32 mouse cellular contexts compared by ENCODE assay signal in genomic region chr10:62237205-62237604, GRCm38 (mm10). TPM values are rescaled to one million over a fixed set of nuclear protein-coding genes. Genes with fewer than 3 reads are reported as not detected.
DNase-seq lines count a peak whose midpoint lies in the region; ATAC-seq and TF ChIP-seq lines count a peak whose summit lies in the region.
"Had no signal": no experiment of that assay in that cellular context is flagged by ENCODE, and none has a peak within 500 bp of the region (broad histone marks: within the 10 kb centered on the region; RNA-seq: fewer than 3 reads in every experiment).

No protein-coding gene starts in this region.

- TF ChIP-seq EP300 in liver, postnatal 0 days (IDR thresholded peaks at IDR 0.05; ENCODE audit: low read depth), result peak; percentile 93

- DNase-seq in liver, postnatal 0 days, result peak; percentile 42
- DNase-seq in kidney, adult 9 months, result no peak
- DNase-seq in right cerebral cortex, postnatal 14 days, result no peak
- DNase-seq in urinary bladder, adult 2 months (ENCODE audit: low spot score), result no peak
- DNase-seq in midbrain, embryonic 11.5 days (ENCODE audit: low spot score, missing footprints), result no peak
- DNase-seq: adrenal gland, postnatal 10 days; cerebellum, adult 18-20 months; cerebellum, postnatal 10 days; gastrocnemius, postnatal 25 days; heart, postnatal 36 days; kidney, postnatal 25 days; lung, postnatal 36 days; midbrain, embryonic 14.5 days; retina, postnatal 1 day; right cerebral cortex, postnatal 25 days; thymus, postnatal 14 days had no signal

- H3K27me3 ChIP-seq in liver, embryonic 12.5 days (replicated peaks), result no peaks in the 10 kb centered on the region
- H3K27me3 ChIP-seq in liver, postnatal 0 days (ENCODE audit: insufficient read depth, low read length), result 0 out of 2 replicates have a peak, but pooled peaks cover 3% of the 10 kb centered on the region
- no peaks in the 10 kb centered on the region for H3K27me3 ChIP-seq in midbrain, embryonic 11.5 days (ENCODE audit: control insufficient read depth, insufficient read depth, low read length)
- H3K27me3 ChIP-seq: forebrain, embryonic 13.5 days; Patski had no signal

- H3K36me3 ChIP-seq in liver, embryonic 12.5 days, result no peaks in the 10 kb centered on the region
- no peaks in the 10 kb centered on the region for H3K36me3 ChIP-seq in liver, postnatal 0 days (replicated peaks; ENCODE audit: insufficient read depth, low read length)
- H3K36me3 ChIP-seq in midbrain, embryonic 11.5 days (ENCODE audit: control insufficient read depth, insufficient read depth, low read length), result no peaks in the 10 kb centered on the region
- H3K36me3 ChIP-seq: heart, embryonic 10.5 days; hindbrain, embryonic 13.5 days; neural tube, embryonic 15.5 days had no signal

- H3K27ac ChIP-seq in brown adipose tissue, adult 24 weeks (replicated peaks; ENCODE audit: low read depth, low read length), result peak overlapping the region; percentile 58
- H3K27ac ChIP-seq in liver, embryonic 12.5 days, result peak overlapping the region; percentile 84
- peak overlapping the region; percentile 46; the same call in 1 of the 2 replicates for H3K27ac ChIP-seq in liver, postnatal 0 days (ENCODE audit: low read depth)
- no peak overlapping the region for H3K27ac ChIP-seq in midbrain, embryonic 11.5 days (ENCODE audit: low read depth, low read length)
- H3K27ac ChIP-seq: forebrain, embryonic 13.5 days; heart, embryonic 10.5 days; hindbrain, embryonic 13.5 days; left cerebral cortex, adult 2 months; neural tube, embryonic 15.5 days had no signal

- peaks cover 3% of the 10 kb centered on the region; the same call in 1 of the 2 replicates for H3K4me1 ChIP-seq in brown adipose tissue, adult 24 weeks (ENCODE audit: control insufficient read depth, insufficient read depth, insufficient read length, low read length)
- peaks cover 64% of the 10 kb centered on the region for H3K4me1 ChIP-seq in liver, embryonic 12.5 days
- no peaks in the 10 kb centered on the region for H3K4me1 ChIP-seq in liver, postnatal 0 days (ENCODE audit: insufficient read depth)
- H3K4me1 ChIP-seq in midbrain, embryonic 11.5 days (ENCODE audit: control insufficient read depth, insufficient read depth, low read length), result no peaks in the 10 kb centered on the region
- H3K4me1 ChIP-seq: forebrain, embryonic 13.5 days; hindbrain, embryonic 13.5 days; megakaryocyte, embryonic 14.5 days; neural tube, embryonic 15.5 days had no signal

- H3K9ac ChIP-seq in liver, embryonic 12.5 days, result peak overlapping the region; percentile 15; the same call in 1 of the 2 replicates
- H3K9ac ChIP-seq in liver, postnatal 0 days (replicated peaks), result no peak overlapping the region
- no peak overlapping the region for H3K9ac ChIP-seq in midbrain, embryonic 11.5 days (ENCODE audit: low read length)
- H3K9ac ChIP-seq: forebrain, embryonic 13.5 days; hindbrain, embryonic 13.5 days; neural tube, embryonic 15.5 days had no signal

- H3K9me3 ChIP-seq in liver, embryonic 12.5 days (replicated peaks), result no peaks in the 10 kb centered on the region
- H3K9me3 ChIP-seq in liver, postnatal 0 days (ENCODE audit: low read length), result no peaks in the 10 kb centered on the region
- no peaks in the 10 kb centered on the region for H3K9me3 ChIP-seq in midbrain, embryonic 11.5 days (ENCODE audit: control insufficient read depth, low read length)
- H3K9me3 ChIP-seq: forebrain, embryonic 13.5 days; heart, embryonic 10.5 days; hindbrain, embryonic 13.5 days; megakaryocyte, embryonic 14.5 days; neural tube, embryonic 15.5 days had no signal

- peak overlapping the region; percentile 45 for H3K4me2 ChIP-seq in liver, embryonic 12.5 days
- H3K4me2 ChIP-seq in liver, postnatal 0 days (ENCODE audit: low read depth, low read length), result no peak overlapping the region; the same call in 1 of the 2 replicates
- H3K4me2 ChIP-seq in midbrain, embryonic 11.5 days, result no peak overlapping the region
- H3K4me2 ChIP-seq: forebrain, embryonic 13.5 days; hindbrain, embryonic 13.5 days; neural tube, embryonic 15.5 days had no signal

- ATAC-seq in common myeloid progenitor, adult 5-6 weeks (replicated peaks; ENCODE audit: low read depth, poor library complexity, severe bottlenecking), result peak; percentile 63; the same call in 1 of the 2 replicates
- peak; percentile 93 for ATAC-seq in liver, embryonic 12.5 days
- ATAC-seq in liver, postnatal 0 days, result peak; percentile 96
- no peak for ATAC-seq in midbrain, embryonic 11.5 days (ENCODE audit: low FRiP score)
- ATAC-seq: forebrain, embryonic 13.5 days; intestine, postnatal 0 days; Patski had no signal

- H3K4me3 ChIP-seq in brown adipose tissue, adult 24 weeks (ENCODE audit: insufficient read depth, low read depth, low read length), result no peak overlapping the region
- H3K4me3 ChIP-seq in liver, embryonic 12.5 days, result no peak overlapping the region
- H3K4me3 ChIP-seq in liver, postnatal 0 days (ENCODE audit: low read depth, low read length), result no peak overlapping the region
- H3K4me3 ChIP-seq in midbrain, embryonic 11.5 days (ENCODE audit: low read depth, low read length), result no peak overlapping the region
- H3K4me3 ChIP-seq: forebrain, embryonic 13.5 days; heart, embryonic 10.5 days; hindbrain, embryonic 13.5 days; left cerebral cortex, adult 2 months; megakaryocyte, embryonic 14.5 days; neural tube, embryonic 15.5 days had no signal

- 0 out of 2 replicates have a peak, but pooled peaks have one; percentile 2 for TF ChIP-seq CTCF in liver, postnatal 0 days (IDR thresholded peaks at IDR 0.05; ENCODE audit: low read depth)

- WGBS in liver, embryonic 12.5 days (ENCODE audit: insufficient replicate concordance), result 24% methylated on average over 10 of the region's 10 CpGs
- WGBS in liver, postnatal 0 days (ENCODE audit: insufficient replicate concordance), result 50% methylated on average over 9 of the region's 10 CpGs
- WGBS in midbrain, embryonic 11.5 days, result 85% methylated on average over 10 of the region's 10 CpGs

RNA-seq across cellular contexts. Expression of gene Tspan15, which starts 6.2 kb away (rescaled TPM):
- polyA plus RNA-seq in brown adipose tissue, adult 24 weeks (2012; ENCODE audit: insufficient read depth, insufficient read length, missing spikeins), result 16.2 and 21.8 TPM in 2 replicates
- total RNA-seq in common myeloid progenitor, adult 5-6 weeks (2017), result 0.32 and 3.6 TPM in 2 replicates
- polyA plus RNA-seq in liver, embryonic 12.5 days (2016; fragmentation: Nextera tagmentation; extraction: Ambion mirVana), result 8.9 and 11.6 TPM in 2 replicates
- 11.5 and 13.0 TPM in 2 replicates for polyA plus RNA-seq in liver, postnatal 0 days (2015; fragmentation: Nextera tagmentation; extraction: Ambion mirVana)
- polyA plus RNA-seq in urinary bladder, adult 2 months (2012; rRNA removed), result 37.2 and 41.5 TPM in 2 replicates
- polyA plus RNA-seq in midbrain, embryonic 11.5 days (2014; fragmentation: Nextera tagmentation; extraction: Ambion mirVana), result 8.6 and 9.3 TPM in 2 replicates

RNA-seq across cellular contexts. Expression of gene Tacr2, which starts 15.0 kb away (rescaled TPM):
- not detected in 2 replicates for polyA plus RNA-seq in brown adipose tissue, adult 24 weeks (2012; ENCODE audit: insufficient read depth, insufficient read length, missing spikeins)
- not detected in 2 replicates for total RNA-seq in common myeloid progenitor, adult 5-6 weeks (2017)
- not detected in 2 replicates for polyA plus RNA-seq in liver, embryonic 12.5 days (2016; fragmentation: Nextera tagmentation; extraction: Ambion mirVana)
- polyA plus RNA-seq in liver, postnatal 0 days (2015; fragmentation: Nextera tagmentation; extraction: Ambion mirVana), result not detected in 2 replicates
- 4.2 and 10.7 TPM in 2 replicates for polyA plus RNA-seq in urinary bladder, adult 2 months (2012; rRNA removed)
- polyA plus RNA-seq in midbrain, embryonic 11.5 days (2014; fragmentation: Nextera tagmentation; extraction: Ambion mirVana), result not detected in 2 replicates
- total RNA-seq: gastrocnemius, postnatal 25 days; heart, postnatal 36 days; MEL had no signal
- polyA plus RNA-seq: embryonic facial prominence, embryonic 14.5 days; forebrain, embryonic 13.5 days; heart, embryonic 10.5 days; hindbrain, embryonic 13.5 days; kidney, embryonic 14.5 days; limb, embryonic 14.5 days; midbrain, embryonic 14.5 days; spleen, adult 2 months had no signal
